Mouse (Mus musculus) bone marrow macrophage, adult 2 months (primary cell): ENCODE results near the gene Rere. TPM values are rescaled to one million over a fixed set of nuclear protein-coding genes. Genes with fewer than 3 reads are reported as not detected.
A peak's percentile ranks its signal among the peaks of the same experiment; 100 is the strongest.

Experiments used
- H3K27ac ChIP-seq: 2 replicates; pipeline ENCODE4 v1.5.1; 2012; ENCODE audit warnings: low read depth, low read length; ENCODE audit not compliant: insufficient read depth
- H3K4me1 ChIP-seq: 2 replicates; pipeline ENCODE4 v1.6.1; 2012; ENCODE audit warnings: low read length; ENCODE audit not compliant: control insufficient read depth, insufficient read depth
- H3K4me3 ChIP-seq: 2 replicates; pipeline ENCODE4 v1.5.1; 2012; ENCODE audit warnings: mild to moderate bottlenecking, low read length, moderate library complexity; ENCODE audit not compliant: insufficient read depth
- CTCF ChIP-seq: IDR thresholded peaks from 2 replicates; pipeline ENCODE4 v1.5.1; 2012; ENCODE audit warnings: low read depth, mild to moderate bottlenecking, low read length, moderate library complexity
- POLR2A ChIP-seq: IDR thresholded peaks from 2 replicates; pipeline ENCODE4 v1.6.1; 2012; ENCODE audit warnings: mild to moderate bottlenecking, low read depth, low read length, borderline replicate concordance
- polyA plus RNA-seq: library from polyadenylated mRNA; stranded (reverse); fragments of >200 nt; gene quantifications from 2 replicates; pipeline ENCODE4 v1.2.4, GENCODE M21; 2012; ENCODE audit not compliant: missing spikeins, insufficient read depth, insufficient read length

The Rere gene
- polyA plus RNA-seq, 1 experiment: 90.2 TPM

DNA sequence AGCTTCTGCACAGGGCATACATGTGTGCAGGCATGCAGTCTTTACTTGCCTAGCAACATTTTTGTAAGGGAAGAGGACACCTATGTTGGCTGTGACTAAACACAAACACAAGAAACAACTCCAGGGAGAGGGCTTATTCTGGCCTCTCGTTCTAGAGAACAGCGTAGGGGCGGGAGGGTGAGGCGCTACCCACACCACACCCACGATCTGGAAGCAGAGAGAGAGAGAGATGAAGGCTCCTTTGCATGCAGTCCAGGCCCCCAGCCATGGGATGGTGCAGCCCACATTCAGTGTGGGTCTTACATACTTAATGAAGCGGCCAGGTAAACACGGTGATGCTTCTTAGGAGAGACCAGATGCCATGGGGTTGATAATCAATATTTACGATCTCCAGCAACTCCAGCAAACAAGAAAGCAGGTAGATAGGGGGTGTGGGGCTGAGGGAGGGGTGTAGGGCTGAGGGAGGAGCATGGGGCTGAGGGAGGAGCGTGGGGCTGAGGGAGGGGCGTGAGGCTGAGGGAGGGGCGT lies 371.7 kb downstream of the Rere start:
- no peak overlapping the region for H3K4me3 ChIP-seq
- H3K4me1 ChIP-seq: peaks cover 3% of the 10 kb centered on the region
- TF ChIP-seq CTCF (no peak), POLR2A (no peak)
- no peak overlapping the region for H3K27ac ChIP-seq

GRCm38 (mm10) chr4:150655989-150656388 lies 374.5 kb downstream of the Rere start:
- Histone ChIP-seq H3K27ac (no peak overlapping the region), H3K4me3 (peak overlapping the region; percentile 54), H3K4me1 (peaks cover 3% of the 10 kb centered on the region)
- TF ChIP-seq CTCF (peak; percentile 61), POLR2A (no peak)

GRCm38 (mm10) chr4:150656504-150656903 lies 375.1 kb downstream of the Rere start:
- Histone ChIP-seq H3K4me3 (no peak overlapping the region), H3K4me1 (peaks cover 3% of the 10 kb centered on the region), H3K27ac (no peak overlapping the region)
- TF ChIP-seq CTCF (no peak), POLR2A (no peak)

GRCm38 (mm10) chr4:150659926-150660610 lies 378.6 kb downstream of the Rere start:
- H3K4me3 ChIP-seq: no peak overlapping the region
- no peak overlapping the region for H3K27ac ChIP-seq
- no peak; the same call in 1 of the 2 replicates for TF ChIP-seq CTCF
- no peak for TF ChIP-seq POLR2A
- peaks cover 3% of the 10 kb centered on the region for H3K4me1 ChIP-seq

GRCm38 (mm10) chr4:150661886-150662285 lies 380.4 kb downstream of the Rere start:
- H3K4me3 ChIP-seq: no peak overlapping the region
- no peak overlapping the region for H3K27ac ChIP-seq
- TF ChIP-seq POLR2A (no peak), CTCF (no peak)
- H3K4me1 ChIP-seq: no peaks in the 10 kb centered on the region

- Histone ChIP-seq H3K27ac (no peak overlapping the region), H3K4me3 (no peak overlapping the region), H3K4me1 (no peaks in the 10 kb centered on the region)
- TF ChIP-seq CTCF: peak; percentile 76
- TF ChIP-seq POLR2A: no peak
Observed at GRCm38 (mm10) chr4:150663192-150663591, 381.7 kb downstream of the Rere start.

- Histone ChIP-seq H3K4me1 (no peaks in the 10 kb centered on the region), H3K27ac (no peak overlapping the region), H3K4me3 (no peak overlapping the region)
- TF ChIP-seq CTCF (peak; percentile 22; the same call in 1 of the 2 replicates), POLR2A (no peak)
Observed at GRCm38 (mm10) chr4:150664726-150665125, 383.3 kb downstream of the Rere start.

- TF ChIP-seq CTCF (no peak), POLR2A (no peak)
- Histone ChIP-seq H3K4me1 (no peaks in the 10 kb centered on the region), H3K27ac (no peak overlapping the region), H3K4me3 (no peak overlapping the region)
Observed at GRCm38 (mm10) chr4:150665806-150666205, 384.4 kb downstream of the Rere start.

Other genes starting within 250 kb of the Rere start
- gene Gpr157, start 194.3 kb upstream of the Rere start, polyA plus RNA-seq: 4.8 and 5.1 TPM in 2 replicates
- gene Slc2a5, start 162.4 kb upstream of the Rere start, polyA plus RNA-seq: 0.43 TPM in 1 of 2 replicates, not detected in the other
- gene Slc2a7, start 132.7 kb upstream of the Rere start, polyA plus RNA-seq: not detected in 2 replicates
- gene Car6, start 80.3 kb upstream of the Rere start, polyA plus RNA-seq: not detected in 2 replicates
- 331 and 370 TPM in 2 replicates for gene Eno1, start 44.9 kb upstream of the Rere start, polyA plus RNA-seq